In the genomic region with DNA sequence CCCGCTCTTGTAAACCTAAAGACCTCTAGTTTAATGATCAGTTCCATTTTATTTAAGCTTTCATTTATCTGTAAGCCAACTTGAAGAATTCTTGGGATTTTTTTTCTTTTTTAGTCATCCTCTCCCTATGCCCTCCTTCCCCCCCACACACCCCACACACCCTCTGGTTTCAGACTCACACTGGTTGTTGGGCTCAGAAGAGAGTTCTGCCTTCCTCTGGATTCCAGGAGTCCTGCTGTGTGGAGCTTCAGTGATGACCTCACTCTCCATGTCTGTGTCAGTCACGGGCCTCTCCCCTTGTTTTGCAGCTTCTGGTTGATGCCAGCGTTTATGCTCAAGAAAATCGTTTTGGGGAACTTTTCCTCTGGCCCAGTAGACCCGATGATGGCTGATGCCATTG, we compare ENCODE assay signal across 42 mouse cellular contexts. TPM values are rescaled to one million over a fixed set of nuclear protein-coding genes. Genes with fewer than 3 reads are reported as not detected.
"Had no signal": no experiment of that assay in that cellular context is flagged by ENCODE, and none has a peak within 500 bp of the region (broad histone marks: within the 10 kb centered on the region; RNA-seq: fewer than 3 reads in every experiment).

No protein-coding gene starts in this region.

- H3K9me3 ChIP-seq: heart, embryonic 10.5 days; heart, embryonic 12.5 days; hindbrain, embryonic 10.5 days; hindbrain, embryonic 12.5 days; intestine, embryonic 15.5 days; kidney, embryonic 15.5 days; limb, embryonic 10.5 days; limb, embryonic 12.5 days; liver, embryonic 12.5 days had no signal

- ATAC-seq: hindbrain, embryonic 16.5 days; inflammation-experienced regulatory T-cells, adult 6 months; intestine, embryonic 15.5 days; liver, embryonic 12.5 days had no signal

- DNase-seq: gastrocnemius, adult 2 months; gastrocnemius, postnatal 10 days; gastrocnemius, postnatal 25 days; heart, adult 18-20 months; heart, postnatal 10 days; heart, postnatal 4 days; kidney, adult 11 months; kidney, adult 2 months; kidney, adult 9 months; kidney, postnatal 14 days; kidney, postnatal 36 days; layer of hippocampus, adult 9-11 months; layer of hippocampus, postnatal 36 days; liver had no signal

- H3K9ac ChIP-seq: heart, embryonic 12.5 days; hindbrain, embryonic 12.5 days; hindbrain, embryonic 14.5 days; intestine, embryonic 15.5 days; kidney, embryonic 15.5 days; limb, embryonic 12.5 days; liver, embryonic 12.5 days; liver, embryonic 14.5 days had no signal

- H3K4me3 ChIP-seq: gastrocnemius, adult 2 months; heart, embryonic 10.5 days; heart, embryonic 12.5 days; hindbrain, embryonic 10.5 days; hindbrain, embryonic 12.5 days; intestine, embryonic 15.5 days; kidney, embryonic 15.5 days; limb, embryonic 10.5 days; limb, embryonic 12.5 days; liver, embryonic 12.5 days had no signal

- H3K4me1 ChIP-seq: heart, embryonic 10.5 days; heart, embryonic 12.5 days; hindbrain, embryonic 10.5 days; hindbrain, embryonic 12.5 days; intestine, embryonic 15.5 days; kidney, embryonic 15.5 days; limb, embryonic 10.5 days; limb, embryonic 12.5 days; liver, embryonic 12.5 days had no signal

- H3K27ac ChIP-seq: gastrocnemius, adult 2 months; heart, embryonic 10.5 days; hindbrain, embryonic 10.5 days; hindbrain, embryonic 12.5 days; hindbrain, embryonic 14.5 days; intestine, embryonic 15.5 days; kidney, embryonic 15.5 days; kidney, postnatal 0 days; limb, embryonic 10.5 days; limb, embryonic 12.5 days; liver, embryonic 12.5 days; liver, embryonic 14.5 days had no signal

- H3K27me3 ChIP-seq: heart, embryonic 12.5 days; hindbrain, embryonic 12.5 days; intestine, embryonic 15.5 days; kidney, embryonic 15.5 days; limb, embryonic 12.5 days; liver, embryonic 12.5 days had no signal

- H3K4me2 ChIP-seq: heart, embryonic 12.5 days; hindbrain, embryonic 12.5 days; hindbrain, embryonic 14.5 days; intestine, embryonic 15.5 days; kidney, embryonic 15.5 days; limb, embryonic 12.5 days; liver, embryonic 12.5 days had no signal

RNA-seq across cellular contexts. Expression of a gene that starts 39.9 kb away (rescaled TPM):
- total RNA-seq: gastrocnemius, adult 2 months; gastrocnemius, postnatal 10 days; gastrocnemius, postnatal 25 days; gastrocnemius, postnatal 4 days; granulocyte monocyte progenitor cell, adult 5-6 weeks; heart, adult 18-20 months; heart, adult 8-10 months; heart, postnatal 25 days; heart, postnatal 4 days had no signal
- polyA plus RNA-seq: heart, embryonic 10.5 days; heart, embryonic 12.5 days; heart, embryonic 14.5 days; heart, embryonic 16.5 days; hindbrain, embryonic 10.5 days; hindbrain, embryonic 12.5 days; inflammation-experienced regulatory T-cells, adult 6 months; intestine, embryonic 15.5 days; kidney, embryonic 15.5 days; limb, embryonic 10.5 days; limb, embryonic 12.5 days; liver, embryonic 12.5 days had no signal

RNA-seq across cellular contexts. Expression of a gene that starts 57.3 kb away (rescaled TPM):
- total RNA-seq: gastrocnemius, adult 2 months; gastrocnemius, postnatal 10 days; gastrocnemius, postnatal 25 days; gastrocnemius, postnatal 4 days; granulocyte monocyte progenitor cell, adult 5-6 weeks; heart, adult 18-20 months; heart, adult 8-10 months; heart, postnatal 10 days; heart, postnatal 25 days; heart, postnatal 4 days; layer of hippocampus, adult 18-20 months; layer of hippocampus, adult 8-10 months; layer of hippocampus, postnatal 14 days; layer of hippocampus, postnatal 36 days; left cerebral cortex, adult 18-20 months; left cerebral cortex, adult 8-10 months; left cerebral cortex, postnatal 14 days; left cerebral cortex, postnatal 36 days had no signal
- polyA plus RNA-seq: heart, embryonic 10.5 days; heart, embryonic 12.5 days; heart, embryonic 14.5 days; hindbrain, embryonic 10.5 days; hindbrain, embryonic 12.5 days; hindbrain, embryonic 14.5 days; hindbrain, embryonic 16.5 days; inflammation-experienced regulatory T-cells, adult 6 months; limb, embryonic 10.5 days; limb, embryonic 12.5 days; limb, embryonic 14.5 days; liver, embryonic 12.5 days had no signal
